Mouse (Mus musculus) megakaryocyte, adult 5-6 weeks (primary cell): ENCODE measurements around the gene Prl7a1. TPM values are rescaled to one million over a fixed set of nuclear protein-coding genes. Genes with fewer than 3 reads are reported as not detected.

Experiments used
- ATAC-seq: 2 replicates; pipeline ENCODE4 v1.8.0; 2016; ENCODE audit warnings: mild to moderate bottlenecking, inconsistent platforms; ENCODE audit not compliant: poor library complexity, severe bottlenecking
- total RNA-seq, 2 experiments: library from RNA; stranded (forward) in 1 of 2; stranded (reverse) in 1 of 2; fragments of 153-499, 151-499 nt in 1 of 2; fragments of 221-1000, 200-1000 nt in 1 of 2; gene quantifications; 2 replicates each; pipeline versions ENCODE4 v1.2.3 to v1.2.4; 2015 to 2017

Prl7a1 gene
- total RNA-seq (2015) (not detected in 2 replicates), total RNA-seq (2017) (not detected in 2 replicates)

DNA sequence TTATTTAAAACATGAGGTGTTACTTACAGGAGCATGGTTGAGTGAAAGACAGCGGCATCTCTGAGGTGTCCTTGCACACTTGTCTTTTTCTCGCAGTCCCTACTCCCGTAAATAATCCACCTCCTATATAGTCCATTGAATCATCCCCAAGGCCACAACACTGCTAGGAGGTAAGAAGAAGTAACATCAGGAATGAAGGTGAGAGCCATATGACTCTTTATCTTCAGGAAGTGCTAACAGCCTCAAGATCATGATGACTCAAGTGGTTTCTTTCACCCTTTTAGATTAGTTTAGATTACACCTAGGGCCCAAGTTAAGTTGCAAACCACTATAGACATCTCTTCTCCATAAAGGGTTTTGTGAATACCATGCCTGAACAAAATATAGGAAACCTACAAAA lies at the start of gene Prl7a1:
Gene Prl7a1 (minus strand): TSS at position 101 of the 400 bp plus-strand sequence.
- no peak for ATAC-seq

DNA sequence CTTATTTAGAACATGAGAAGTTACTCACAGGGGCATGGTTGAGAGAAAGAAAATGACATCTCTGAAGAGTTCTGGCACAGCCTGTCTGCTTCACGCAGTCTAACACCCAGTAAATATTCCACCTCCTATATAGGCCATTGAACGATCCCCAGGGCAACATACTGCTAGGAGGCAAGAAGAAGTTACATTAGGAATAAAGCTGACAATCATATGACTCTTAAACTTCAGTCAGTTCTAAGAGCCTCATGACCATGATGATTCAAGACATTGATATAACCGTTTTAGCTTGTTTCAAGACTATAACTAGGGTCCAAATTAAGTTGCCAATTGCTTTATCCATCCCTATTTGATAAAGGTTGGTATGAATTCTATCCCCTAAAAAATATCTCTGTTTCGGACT lies 25.6 kb upstream of the Prl7a1 start, which contains the start of gene Prl7a2:
Gene Prl7a2 (minus strand): TSS at position 101 of the 400 bp plus-strand sequence.
- ATAC-seq = no peak

DNA sequence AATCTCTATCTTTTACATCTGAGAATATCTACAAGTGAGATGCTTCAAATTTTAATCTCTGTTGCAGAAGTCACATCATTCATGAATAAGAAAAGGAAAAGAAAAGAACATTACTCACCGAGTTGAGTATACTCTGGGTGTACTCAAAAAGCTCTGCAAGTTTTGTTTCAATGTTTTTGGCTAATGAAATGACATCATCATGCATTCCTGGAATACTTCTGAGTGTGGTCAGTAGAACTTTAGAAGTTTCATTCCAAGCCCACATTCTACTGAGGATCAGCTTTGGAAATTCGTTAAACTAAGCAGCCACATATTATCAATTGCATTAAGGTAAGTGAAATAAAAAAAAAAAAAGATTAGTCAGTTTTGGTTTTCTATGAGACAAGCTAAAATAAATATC lies 18.5 kb upstream of the Prl7a1 start:
- ATAC-seq = no peak

DNA sequence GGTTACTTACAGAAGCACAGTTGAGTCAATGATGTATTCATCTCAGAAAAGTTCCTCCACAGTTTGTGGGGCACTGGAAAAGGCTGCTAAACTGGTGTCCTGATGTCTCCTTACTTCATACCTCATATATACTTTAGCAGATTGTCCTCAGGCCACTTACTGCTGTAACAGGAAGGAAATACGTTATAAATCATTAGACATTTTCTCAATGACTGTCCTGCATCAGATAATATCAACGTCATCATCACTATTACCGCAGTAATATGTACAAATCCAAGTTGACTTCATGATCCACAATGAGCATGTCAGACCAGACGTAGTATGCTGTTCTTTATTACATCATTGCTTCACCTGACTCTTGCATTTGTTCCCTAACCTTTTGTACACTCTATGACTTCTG lies 31.8 kb downstream of the Prl7a1 start, which contains the start of gene Prl7b1:
Gene Prl7b1 (minus strand): TSS at position 101 of the 400 bp plus-strand sequence.
- ATAC-seq = no peak

Other genes with a start within 250 kb of the Prl7a1 start
- gene Prl8a6, start 203.8 kb downstream of the Prl7a1 start, total RNA-seq (2015) = not detected in 2 replicates
- not detected in 2 replicates for gene Prl8a6, start 203.8 kb downstream of the Prl7a1 start, total RNA-seq (2017)
- gene Prl8a8, start 129.3 kb downstream of the Prl7a1 start, total RNA-seq (2015) = not detected in 2 replicates
- not detected in 2 replicates for gene Prl8a8, start 129.3 kb downstream of the Prl7a1 start, total RNA-seq (2017)
- not detected in 2 replicates for gene Prl8a9, start 77.9 kb downstream of the Prl7a1 start, total RNA-seq (2015)
- gene Prl8a9, start 77.9 kb downstream of the Prl7a1 start, total RNA-seq (2017) = not detected in 2 replicates
- gene Prl8a1, start 60.3 kb downstream of the Prl7a1 start, total RNA-seq (2015) = not detected in 2 replicates
- not detected in 2 replicates for gene Prl8a1, start 60.3 kb downstream of the Prl7a1 start, total RNA-seq (2017)
- gene Prl7b1, start 31.9 kb downstream of the Prl7a1 start, total RNA-seq (2015) = not detected in 2 replicates
- gene Prl7b1, start 31.9 kb downstream of the Prl7a1 start, total RNA-seq (2017) = not detected in 2 replicates
- not detected in 2 replicates for gene Prl7a2, start 25.5 kb upstream of the Prl7a1 start, total RNA-seq (2015)
- gene Prl7a2, start 25.5 kb upstream of the Prl7a1 start, total RNA-seq (2017) = not detected in 2 replicates
- gene Prl7d1, start 74.2 kb upstream of the Prl7a1 start, total RNA-seq (2015) = not detected in 2 replicates
- not detected in 2 replicates for gene Prl7d1, start 74.2 kb upstream of the Prl7a1 start, total RNA-seq (2017)
- not detected in 2 replicates for gene Prl7c1, start 138.3 kb upstream of the Prl7a1 start, total RNA-seq (2015)
- gene Prl7c1, start 138.3 kb upstream of the Prl7a1 start, total RNA-seq (2017) = not detected in 2 replicates
- not detected in 2 replicates for gene Prl2a1, start 159.2 kb upstream of the Prl7a1 start, total RNA-seq (2015)
- gene Prl2a1, start 159.2 kb upstream of the Prl7a1 start, total RNA-seq (2017) = not detected in 2 replicates
- gene Prl2c1, start 206.8 kb upstream of the Prl7a1 start, total RNA-seq (2015) = not detected in 2 replicates
- gene Prl2c1, start 206.8 kb upstream of the Prl7a1 start, total RNA-seq (2017) = not detected in 2 replicates